Mouse (Mus musculus): ENCODE data around the gene Nckap5.

- TF ChIP-seq POLR2A (IDR thresholded peaks at IDR 0.05; ENCODE audit: insufficient read depth, low read length) (no peak), CTCF (IDR thresholded peaks at IDR 0.05; ENCODE audit: low read depth, low read length) (no peak), EP300 (IDR thresholded peaks at IDR 0.05; ENCODE audit: insufficient read depth, low read depth, low read length) (no peak)
Measured at GRCm38 (mm10) chr1:125974649-125975048, 856.0 kb downstream of the Nckap5 start.

Data from ES-Bruce4 (cell line).